Mouse (Mus musculus): ENCODE results near the gene Zbbx. TPM values are rescaled to one million over a fixed set of nuclear protein-coding genes. Genes with fewer than 3 reads are reported as not detected.

The Zbbx gene
- 0.21 and 0.23 TPM in 2 replicates for polyA plus RNA-seq (2015; fragmentation: Nextera tagmentation; extraction: Ambion mirVana)

DNA sequence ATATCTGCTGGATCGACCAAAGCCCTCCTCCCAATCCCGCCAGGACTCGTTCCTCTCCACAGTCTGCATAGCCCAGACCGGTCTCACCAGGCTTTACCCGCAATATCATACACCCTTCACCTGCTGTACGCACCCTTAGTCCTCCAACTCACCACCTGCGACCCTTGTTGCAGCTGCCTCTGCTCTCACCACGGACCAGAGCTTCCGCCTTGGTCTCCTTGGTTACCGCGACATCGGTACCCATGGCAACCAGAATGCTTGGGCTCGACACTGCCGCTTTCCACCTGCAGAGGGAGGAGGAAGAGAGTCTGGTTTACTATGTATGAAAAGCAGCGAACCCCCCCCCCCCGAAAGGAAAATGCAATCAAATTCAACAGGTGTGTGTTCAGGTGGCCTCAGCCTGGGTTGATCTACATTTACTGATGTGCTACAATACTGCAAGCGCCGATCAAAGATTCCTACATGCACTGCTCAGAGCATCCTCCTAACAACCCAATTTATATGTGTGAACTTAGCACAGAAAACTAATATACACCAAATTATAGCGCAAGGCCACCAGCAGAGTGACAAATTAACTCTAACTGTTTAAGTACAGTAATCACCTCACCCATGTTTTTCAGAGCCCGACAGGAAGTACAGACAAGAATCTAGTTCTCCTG is at the start of gene Zbbx:
Zbbx (minus strand) TSS at position 197 of the 659 bp plus-strand sequence.
- Histone ChIP-seq H3K4me1 (replicated peaks) (no peaks in the 10 kb centered on the region), H3K4me3 (replicated peaks) (peak within 1 kb of the TSS; percentile 17; the same call in 1 of the 2 replicates), H3K27ac (no peak within 1 kb of the TSS), H3K4me2 (replicated peaks) (peak within 1 kb of the TSS; percentile 57), H3K27me3 (replicated peaks) (no peaks in the 10 kb centered on the region), H3K36me3 (no peaks in the 10 kb centered on the region), H3K9me3 (no peaks in the 10 kb centered on the region), H3K9ac (no peak within 1 kb of the TSS)
- ATAC-seq: peak; percentile 99
- 12% methylated on average over 20 of the region's 20 CpGs for WGBS

DNA sequence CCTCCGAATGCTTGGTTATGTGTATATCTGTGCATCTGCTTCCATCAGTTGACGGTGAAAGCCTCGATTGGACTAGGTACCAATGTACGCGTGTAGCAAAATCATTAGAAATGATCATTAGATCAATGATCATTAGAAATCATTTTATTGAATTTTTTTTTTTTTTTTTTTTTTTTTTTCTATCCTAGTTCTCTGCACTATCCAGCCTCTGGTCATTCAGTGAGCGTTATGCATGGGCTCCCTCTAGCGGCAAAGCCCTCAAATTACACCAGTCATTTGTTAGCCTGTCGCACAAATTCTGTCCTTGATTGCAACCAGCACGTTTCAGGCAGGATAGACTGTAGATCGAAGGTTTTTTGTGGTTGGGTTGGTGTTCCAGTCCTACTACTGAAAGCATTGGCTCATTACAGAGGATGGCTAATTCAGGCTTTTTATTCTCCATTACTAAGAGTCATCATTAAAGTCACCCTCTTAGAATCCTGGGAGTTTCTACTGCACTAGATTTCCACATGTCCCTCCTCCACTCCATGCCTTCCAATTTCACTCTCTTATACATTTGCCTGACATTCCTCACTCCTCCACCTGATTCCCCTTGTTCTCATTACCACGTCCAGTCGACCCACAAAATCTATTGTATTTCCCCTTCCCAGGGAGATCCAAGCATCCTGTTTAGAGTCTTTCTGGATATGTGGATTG is 38.1 kb upstream of the Zbbx start:
- H3K27me3 ChIP-seq (replicated peaks): no peaks in the 10 kb centered on the region
- ATAC-seq: 0 out of 2 replicates have a peak, but pooled peaks have one; percentile 53
- no peak overlapping the region for H3K9ac ChIP-seq
- no peak overlapping the region for H3K4me3 ChIP-seq (replicated peaks)
- no peak overlapping the region for H3K4me2 ChIP-seq (replicated peaks)
- no peaks in the 10 kb centered on the region for H3K9me3 ChIP-seq
- no peak overlapping the region for H3K27ac ChIP-seq
- no peaks in the 10 kb centered on the region for H3K36me3 ChIP-seq
- H3K4me1 ChIP-seq (replicated peaks): no peaks in the 10 kb centered on the region
- WGBS: 36% methylated on average over 12 of the region's 12 CpGs

DNA sequence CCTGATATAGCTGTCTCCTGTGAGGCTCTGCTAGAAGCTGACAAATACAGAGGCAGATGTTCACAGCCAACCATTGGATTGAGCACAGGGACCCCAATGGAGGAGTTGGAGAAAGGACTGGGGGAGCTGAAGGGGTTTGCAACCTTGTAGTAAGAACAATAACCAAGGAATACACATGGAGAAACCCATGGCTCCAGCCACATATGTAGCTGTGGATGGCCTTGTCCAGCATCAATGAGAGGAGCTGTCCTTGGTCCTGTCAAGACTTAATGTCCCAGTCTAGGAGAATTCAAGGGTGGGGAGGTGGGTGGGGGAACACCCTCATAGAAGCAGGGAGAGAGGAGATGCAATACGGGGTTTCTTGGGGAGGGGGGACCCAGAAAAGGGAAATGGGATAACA is 17.8 kb upstream of the Zbbx start:
- no peak for ATAC-seq
- no peaks in the 10 kb centered on the region for H3K36me3 ChIP-seq
- no peaks in the 10 kb centered on the region for H3K9me3 ChIP-seq
- no peak overlapping the region for H3K4me2 ChIP-seq (replicated peaks)
- no peak overlapping the region for H3K27ac ChIP-seq
- no peaks in the 10 kb centered on the region for H3K27me3 ChIP-seq (replicated peaks)
- WGBS: 89% methylated on average over 1 of the region's 1 CpGs
- H3K4me3 ChIP-seq (replicated peaks): no peak overlapping the region
- no peak overlapping the region for H3K9ac ChIP-seq
- H3K4me1 ChIP-seq (replicated peaks): no peaks in the 10 kb centered on the region

GRCm38 (mm10) chr3:75141876-75142275 is 23.0 kb downstream of the Zbbx start:
- Histone ChIP-seq H3K27ac (no peak overlapping the region), H3K9me3 (no peaks in the 10 kb centered on the region), H3K4me1 (replicated peaks) (no peaks in the 10 kb centered on the region), H3K27me3 (replicated peaks) (no peaks in the 10 kb centered on the region), H3K4me3 (replicated peaks) (no peak overlapping the region), H3K9ac (no peak overlapping the region), H3K4me2 (replicated peaks) (no peak overlapping the region), H3K36me3 (no peaks in the 10 kb centered on the region)
- ATAC-seq: no peak
- WGBS: 78% methylated on average over 3 of the region's 3 CpGs

DNA sequence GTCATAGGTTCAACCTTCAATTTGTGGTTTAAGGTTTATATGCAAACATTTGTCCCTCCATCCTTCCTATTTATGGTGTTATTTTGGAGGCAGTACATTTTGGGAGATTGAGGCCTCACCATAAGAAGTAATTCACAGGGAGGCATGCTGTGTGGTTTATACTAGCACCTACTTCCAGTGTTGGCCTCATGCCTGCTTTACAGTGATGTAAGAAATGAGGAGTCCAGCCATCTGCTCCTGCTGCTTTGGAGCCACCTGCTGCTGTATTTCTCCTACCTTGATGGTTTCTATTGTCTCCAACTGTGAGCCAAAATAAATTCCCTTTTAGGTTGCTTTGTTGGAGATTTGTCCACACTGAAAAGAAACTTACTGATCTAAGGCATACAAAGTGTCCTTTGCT is 60.0 kb downstream of the Zbbx start:
- no peak overlapping the region for H3K9ac ChIP-seq
- H3K9me3 ChIP-seq: no peaks in the 10 kb centered on the region
- no peak overlapping the region for H3K4me3 ChIP-seq (replicated peaks)
- no peaks in the 10 kb centered on the region for H3K36me3 ChIP-seq
- no peak for ATAC-seq
- no peaks in the 10 kb centered on the region for H3K27me3 ChIP-seq (replicated peaks)
- no peak overlapping the region for H3K4me2 ChIP-seq (replicated peaks)
- H3K27ac ChIP-seq: no peak overlapping the region
- H3K4me1 ChIP-seq (replicated peaks): no peaks in the 10 kb centered on the region

- Histone ChIP-seq H3K36me3 (no peaks in the 10 kb centered on the region), H3K4me3 (replicated peaks) (no peak overlapping the region), H3K4me1 (replicated peaks) (no peaks in the 10 kb centered on the region), H3K4me2 (replicated peaks) (no peak overlapping the region), H3K27me3 (replicated peaks) (no peaks in the 10 kb centered on the region), H3K9ac (no peak overlapping the region), H3K9me3 (no peaks in the 10 kb centered on the region), H3K27ac (no peak overlapping the region)
- no peak for ATAC-seq
- WGBS: 72% methylated on average over 1 of the region's 1 CpGs
Measured at GRCm38 (mm10) chr3:75085762-75086161, 79.1 kb downstream of the Zbbx start.

DNA sequence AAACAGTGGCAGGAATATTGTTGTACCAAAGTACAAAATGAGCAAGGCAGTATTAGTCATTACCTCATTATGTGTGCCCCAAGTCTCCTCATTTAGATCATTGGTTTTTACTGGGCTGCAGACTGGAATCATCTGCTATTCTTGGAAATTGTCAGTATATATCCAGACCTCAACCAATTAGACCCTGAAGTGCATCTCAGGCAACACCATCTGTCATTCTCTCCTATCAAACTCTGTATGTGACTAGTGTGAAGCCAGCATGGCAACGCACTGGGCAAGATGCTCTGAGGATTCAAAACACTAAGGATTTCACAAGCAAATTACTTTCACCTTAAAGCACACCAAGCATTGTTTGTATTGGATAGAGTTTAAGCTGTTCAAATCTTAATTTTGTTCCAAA is 85.9 kb downstream of the Zbbx start:
- Histone ChIP-seq H3K4me3 (replicated peaks) (no peak overlapping the region), H3K27ac (no peak overlapping the region), H3K9ac (no peak overlapping the region), H3K9me3 (no peaks in the 10 kb centered on the region), H3K36me3 (no peaks in the 10 kb centered on the region), H3K27me3 (replicated peaks) (no peaks in the 10 kb centered on the region), H3K4me1 (replicated peaks) (no peaks in the 10 kb centered on the region), H3K4me2 (replicated peaks) (no peak overlapping the region)
- no peak for ATAC-seq
- WGBS: 74% methylated on average over 1 of the region's 1 CpGs

DNA sequence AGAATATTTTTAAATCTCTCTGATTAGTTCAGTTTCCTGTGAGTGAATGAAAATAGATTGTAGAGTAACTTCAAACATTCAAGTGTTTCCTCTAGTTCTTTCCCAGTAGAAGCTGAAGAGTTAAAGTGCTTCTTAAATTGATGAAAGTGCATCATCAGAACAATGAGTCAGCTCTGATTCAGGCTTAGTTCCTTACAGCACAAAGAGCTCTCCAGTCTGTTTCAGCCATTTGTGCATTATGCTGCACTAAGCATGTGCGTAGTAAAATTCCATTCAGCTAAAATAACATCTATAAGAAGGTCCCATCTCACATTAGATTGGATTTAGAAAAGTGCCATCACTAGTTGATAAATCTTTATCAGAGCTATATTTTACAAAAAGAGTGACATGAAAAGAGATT is 155.1 kb downstream of the Zbbx start:
- Histone ChIP-seq H3K4me2 (replicated peaks) (no peak overlapping the region), H3K27ac (no peak overlapping the region), H3K36me3 (no peaks in the 10 kb centered on the region), H3K9ac (no peak overlapping the region), H3K27me3 (replicated peaks) (no peaks in the 10 kb centered on the region), H3K9me3 (no peaks in the 10 kb centered on the region), H3K4me1 (replicated peaks) (no peaks in the 10 kb centered on the region), H3K4me3 (replicated peaks) (no peak overlapping the region)
- WGBS: 81% methylated on average over 1 of the region's 1 CpGs
- ATAC-seq: no peak

Other genes with a start within 250 kb of the Zbbx start
- gene Serpini2, start 105.0 kb upstream of the Zbbx start, polyA plus RNA-seq (2015; fragmentation: Nextera tagmentation; extraction: Ambion mirVana): 24.2 and 38.8 TPM in 2 replicates

Data from intestine, embryonic 15.5 days (tissue).